Mouse (Mus musculus) cerebellum, adult 11-12 months (tissue): ENCODE results near the gene Cxcl2.

Experiments used
- DNase-seq: peaks from one replicate; pipeline ENCODE4 v3.0.0; 2022

Gene Cxcl2

DNA sequence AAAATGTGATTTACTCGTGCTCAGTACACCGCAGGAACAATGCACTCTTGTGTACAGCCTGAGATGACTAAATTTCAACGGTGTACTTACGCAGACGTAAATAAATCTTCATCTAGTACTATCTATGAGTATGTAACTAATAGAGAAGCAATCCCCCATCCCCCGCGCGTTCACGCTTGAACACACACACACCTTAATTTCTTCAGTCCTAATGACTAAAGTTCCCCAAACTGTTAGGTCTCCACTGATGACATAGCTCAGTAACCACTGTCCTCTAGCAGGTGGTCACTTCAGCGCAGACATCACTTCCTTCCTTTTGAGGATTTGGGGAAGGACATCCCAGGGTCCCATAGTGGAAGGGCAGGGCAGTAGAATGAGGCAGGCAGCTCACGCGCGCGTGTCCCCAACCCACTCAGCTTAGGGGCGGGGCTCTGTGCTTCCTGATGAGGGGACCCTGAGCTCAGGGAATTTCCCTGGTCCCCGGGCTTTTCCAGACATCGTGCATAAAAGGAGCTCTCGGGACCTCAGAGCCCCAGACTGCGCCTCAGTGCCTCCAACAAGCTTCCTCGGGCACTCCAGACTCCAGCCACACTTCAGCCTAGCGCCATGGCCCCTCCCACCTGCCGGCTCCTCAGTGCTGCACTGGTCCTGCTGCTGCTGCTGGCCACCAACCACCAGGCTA, at the start of gene Cxcl2:
Cxcl2 (plus strand) TSS at position 533 of the 682 bp plus-strand sequence.
- DNase-seq = no peak

DNA sequence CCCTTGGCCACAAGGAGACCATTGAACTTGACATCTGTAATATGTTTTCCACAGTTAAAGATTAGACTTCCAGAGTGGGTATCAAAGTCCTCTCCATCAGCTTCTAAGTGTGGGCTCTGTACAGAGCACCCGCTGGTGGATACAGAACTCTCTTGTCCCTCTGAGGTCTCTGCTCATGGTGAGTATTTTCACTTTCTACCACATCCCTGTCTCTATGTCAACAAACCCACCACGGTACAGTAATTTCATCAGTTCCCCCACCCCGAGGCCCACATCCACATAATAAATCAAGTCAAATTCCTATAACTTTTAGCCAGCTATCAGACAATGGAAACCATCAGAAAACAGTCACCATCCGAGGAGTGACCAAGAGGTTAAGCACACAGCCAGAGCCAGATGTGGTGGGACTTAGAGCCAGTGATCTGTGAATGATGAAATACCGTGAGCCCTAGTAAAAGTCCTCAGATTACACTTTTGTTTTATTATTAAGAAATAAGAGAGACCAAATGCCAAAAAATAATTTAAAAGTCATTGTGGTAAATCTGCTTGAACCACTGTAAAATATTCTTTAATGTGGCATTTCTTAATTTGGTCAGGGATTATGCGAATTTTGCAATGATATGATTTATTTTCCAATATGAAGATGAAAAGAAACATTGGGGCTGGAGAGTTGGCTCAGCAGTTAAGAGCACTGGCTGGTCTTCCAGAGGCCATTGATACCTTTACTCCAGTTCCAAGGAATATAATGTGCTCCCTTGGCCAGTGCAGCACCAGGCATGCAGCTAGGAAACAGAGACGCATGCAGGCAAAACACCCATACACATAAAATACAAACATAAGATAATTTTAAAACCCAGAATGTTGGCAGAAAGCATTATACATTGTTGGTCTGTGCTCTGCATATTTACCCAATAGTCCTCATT, 48.1 kb upstream of the Cxcl2 start:
- DNase-seq = no peak

DNA sequence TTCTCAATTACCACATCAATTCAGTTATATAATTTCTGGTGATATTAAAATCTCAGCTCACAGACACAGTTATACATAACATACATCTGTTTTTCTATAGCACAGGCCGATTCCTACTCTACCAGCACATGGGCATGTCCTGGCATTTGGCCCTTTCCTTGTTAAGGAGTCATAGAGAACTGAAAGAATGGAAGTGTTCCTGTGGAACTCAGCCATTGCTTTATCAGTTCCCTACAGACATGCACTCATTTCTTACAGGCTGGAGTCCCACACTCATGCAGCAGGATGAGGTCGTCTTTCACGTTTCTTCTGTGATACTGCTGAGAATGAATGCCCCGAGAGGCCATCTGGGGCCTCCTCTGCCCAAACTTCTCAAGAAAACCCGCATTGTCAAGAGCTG, 46.2 kb upstream of the Cxcl2 start:
- DNase-seq = no peak

DNA sequence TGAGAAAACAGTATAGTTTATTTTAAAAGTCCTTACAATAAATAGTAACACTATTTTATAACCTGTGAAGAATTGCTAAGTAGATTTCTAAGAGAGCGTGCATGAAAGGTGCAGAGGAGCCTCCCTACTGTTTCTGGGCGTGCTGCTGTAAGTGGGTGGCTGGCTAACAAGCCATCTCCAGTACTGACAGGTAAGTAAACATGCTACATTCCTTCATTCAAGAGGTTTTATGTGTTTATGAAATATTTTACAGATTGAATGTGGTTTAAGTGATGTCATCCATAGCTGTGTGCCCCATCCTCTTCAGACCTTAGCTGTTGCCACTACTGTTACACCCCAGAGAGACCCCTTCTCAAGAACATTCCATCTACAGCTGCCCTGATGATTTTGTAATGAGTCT, 45.2 kb upstream of the Cxcl2 start:
- DNase-seq = no peak

DNA sequence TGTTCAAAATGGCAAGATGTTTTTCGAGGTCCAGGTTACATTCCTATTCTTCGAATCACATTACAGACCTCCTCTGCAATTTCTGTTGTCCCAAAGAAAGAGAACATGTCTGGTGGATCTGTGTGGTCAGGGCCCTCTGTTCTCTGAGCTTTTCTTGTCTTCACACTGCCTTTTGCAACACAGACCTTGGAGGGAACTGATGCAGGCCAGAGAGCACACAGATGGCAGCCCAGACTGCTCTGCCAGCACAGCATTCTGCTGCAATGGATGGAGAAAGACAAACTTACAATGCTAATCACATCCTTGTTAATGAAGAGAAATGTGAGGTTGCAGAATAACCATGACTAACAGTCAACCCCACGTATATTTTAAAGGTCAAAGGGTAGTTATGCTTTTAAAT, 44.6 kb upstream of the Cxcl2 start:
- DNase-seq = no peak

DNA sequence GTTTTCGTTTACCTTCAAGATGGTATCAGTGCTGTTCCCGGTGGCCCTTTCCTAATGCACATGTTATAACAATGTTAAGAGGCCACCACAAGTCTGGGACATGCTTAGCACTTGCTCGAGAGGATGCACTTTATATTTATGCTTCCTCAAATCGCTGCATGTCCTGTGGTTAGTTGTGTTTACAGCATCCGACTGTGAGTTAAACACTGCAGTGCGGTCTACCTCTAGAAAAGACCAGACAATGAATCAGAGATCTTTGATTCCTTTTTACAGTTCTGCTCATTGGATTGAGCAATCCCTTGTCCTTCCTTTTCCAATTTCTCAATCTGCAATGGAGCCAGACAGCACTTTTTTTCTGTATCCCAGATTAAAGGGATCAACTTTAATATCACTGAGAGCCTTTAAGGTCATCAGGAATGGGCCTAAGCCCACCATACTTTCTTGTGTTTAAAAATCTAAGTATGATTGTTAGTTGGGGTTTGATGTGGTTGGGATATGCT, 41.7 kb upstream of the Cxcl2 start:
- no peak for DNase-seq

DNA sequence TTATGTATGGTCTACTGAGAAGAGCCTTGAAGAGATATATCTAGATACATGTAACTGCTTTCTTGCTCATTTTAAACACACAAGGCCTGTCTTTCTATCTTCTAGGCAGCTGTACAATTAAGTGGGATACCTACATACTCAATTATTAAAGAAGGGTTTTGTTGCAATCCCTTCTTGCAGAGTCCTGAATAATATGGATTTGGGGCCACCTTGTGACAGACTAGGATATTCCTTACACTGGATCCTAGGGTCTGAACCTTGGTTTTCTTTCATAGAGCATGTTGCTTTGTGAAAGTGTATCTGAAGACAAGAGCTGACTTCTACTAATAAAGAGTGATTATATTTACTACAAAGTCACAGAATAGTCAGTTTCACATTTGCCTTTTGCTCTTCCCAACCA, 36.9 kb upstream of the Cxcl2 start:
- DNase-seq = no peak

DNA sequence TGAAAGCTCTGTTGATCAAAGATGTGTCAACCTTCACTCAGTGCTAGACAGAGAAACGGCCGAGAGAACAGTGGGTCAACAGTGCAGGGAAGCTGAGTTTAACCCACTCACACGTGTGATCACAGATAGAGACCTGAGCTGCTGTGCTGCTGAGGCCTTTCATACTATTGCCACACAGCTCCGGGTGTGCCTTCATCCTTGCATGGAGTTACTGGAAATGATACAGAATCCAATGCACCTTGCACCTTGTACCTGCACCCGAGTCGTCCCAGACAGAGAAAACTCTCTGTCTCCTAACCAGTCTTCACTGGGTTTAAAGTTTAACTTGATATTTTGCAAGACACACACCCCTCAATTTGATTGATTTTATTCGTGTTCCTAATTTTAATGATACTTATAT, 31.3 kb upstream of the Cxcl2 start:
- no peak for DNase-seq

DNA sequence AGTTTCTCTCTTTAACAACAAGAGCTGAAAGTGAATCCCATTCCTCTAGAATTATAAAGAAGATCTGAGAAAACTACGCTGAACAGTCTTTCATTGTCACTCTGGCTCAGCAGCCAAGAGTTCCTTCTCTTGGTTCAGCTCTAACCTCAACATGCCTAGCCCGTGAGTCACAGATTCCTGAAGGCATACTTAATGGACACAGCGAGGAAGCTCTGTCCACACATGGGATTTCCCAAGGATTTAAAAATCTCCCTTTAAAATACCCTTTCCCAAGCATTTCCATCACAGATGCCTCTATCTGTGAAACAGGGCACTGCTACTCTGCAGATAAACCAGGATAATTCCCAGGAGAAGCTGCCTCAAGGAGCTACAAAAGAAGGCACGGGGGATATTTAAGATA, 27.6 kb upstream of the Cxcl2 start:
- DNase-seq = no peak

DNA sequence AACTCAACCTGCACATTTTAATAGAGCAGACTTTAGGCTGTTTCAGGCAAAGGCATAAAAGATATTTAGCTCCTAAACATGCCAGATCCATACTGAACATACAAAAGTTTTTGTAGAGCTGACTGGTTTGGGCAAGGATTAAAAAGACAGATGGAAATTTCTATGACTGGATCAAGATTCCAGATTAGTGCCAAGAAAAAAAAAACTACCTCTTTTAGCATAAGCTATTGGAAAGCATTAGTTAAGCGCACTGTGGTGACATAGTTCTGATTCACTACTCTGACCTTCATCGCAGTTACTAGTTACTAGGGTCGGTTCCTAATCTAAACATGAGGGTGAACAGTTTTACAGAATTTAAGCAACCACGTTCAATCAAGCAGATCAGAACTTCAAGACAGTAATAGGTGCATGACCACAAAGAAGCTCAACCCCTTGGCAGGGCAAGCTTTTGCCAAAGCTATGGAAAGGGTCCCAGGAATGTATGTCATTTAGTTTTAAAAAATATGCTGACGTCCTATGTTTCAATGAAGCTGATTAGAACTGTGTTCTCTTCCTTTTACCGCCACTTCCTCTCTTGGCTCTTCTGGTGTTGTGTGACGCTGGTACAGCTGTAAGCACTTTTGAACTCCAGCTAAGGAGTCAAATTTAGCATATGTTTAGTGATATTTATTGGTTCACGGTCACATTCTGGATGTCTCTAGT, 27.0 kb upstream of the Cxcl2 start:
- DNase-seq = no peak

DNA sequence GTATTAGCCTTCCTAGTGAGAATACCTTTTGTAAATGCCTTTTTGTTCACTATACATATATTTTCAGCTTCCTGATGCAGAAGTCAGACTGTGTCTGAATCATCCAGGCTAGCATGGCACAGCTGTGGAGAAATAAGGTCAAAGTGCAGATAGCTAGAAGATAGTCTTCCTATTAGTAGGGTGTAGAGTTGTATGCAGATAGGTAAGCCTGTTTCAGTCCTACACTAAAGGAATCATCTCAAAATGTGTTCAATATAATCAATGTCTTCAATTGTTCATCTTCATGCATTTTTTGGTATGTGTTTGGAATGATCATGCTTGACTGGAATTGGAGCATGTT, 26.5 kb upstream of the Cxcl2 start:
- DNase-seq = no peak

DNA sequence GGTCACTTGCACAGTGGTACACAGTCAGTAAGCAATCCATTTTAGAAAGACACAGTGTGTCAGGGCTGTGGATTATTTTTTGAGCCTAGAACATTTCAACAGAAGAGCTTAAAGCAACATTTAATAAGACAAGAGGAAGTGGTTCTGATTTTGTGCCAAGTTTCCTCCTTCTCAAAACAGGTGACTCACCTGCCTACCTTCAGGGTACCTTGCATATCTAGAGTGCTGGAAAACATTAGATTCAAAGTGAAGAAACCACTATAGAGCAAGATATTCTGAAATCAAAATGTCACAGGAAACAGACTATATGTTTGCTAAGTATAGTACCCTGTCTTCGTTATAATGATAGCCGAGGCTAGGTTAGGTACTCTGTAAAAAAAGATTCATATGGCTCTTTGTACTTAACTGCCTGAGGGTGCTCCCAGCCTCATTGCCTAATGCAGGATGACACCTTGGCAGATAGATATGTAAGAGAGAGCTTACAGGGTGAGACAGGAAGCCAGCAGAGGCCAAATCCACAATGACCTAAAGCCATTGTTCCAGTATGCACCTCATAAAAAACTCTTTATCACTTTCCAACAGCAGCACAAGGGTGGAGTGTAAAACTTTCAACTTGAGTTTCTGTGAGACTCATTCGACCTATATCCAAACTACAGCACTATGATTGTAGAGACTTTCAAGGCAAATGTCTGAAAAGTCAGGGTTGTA, 24.2 kb upstream of the Cxcl2 start:
- no peak for DNase-seq

DNA sequence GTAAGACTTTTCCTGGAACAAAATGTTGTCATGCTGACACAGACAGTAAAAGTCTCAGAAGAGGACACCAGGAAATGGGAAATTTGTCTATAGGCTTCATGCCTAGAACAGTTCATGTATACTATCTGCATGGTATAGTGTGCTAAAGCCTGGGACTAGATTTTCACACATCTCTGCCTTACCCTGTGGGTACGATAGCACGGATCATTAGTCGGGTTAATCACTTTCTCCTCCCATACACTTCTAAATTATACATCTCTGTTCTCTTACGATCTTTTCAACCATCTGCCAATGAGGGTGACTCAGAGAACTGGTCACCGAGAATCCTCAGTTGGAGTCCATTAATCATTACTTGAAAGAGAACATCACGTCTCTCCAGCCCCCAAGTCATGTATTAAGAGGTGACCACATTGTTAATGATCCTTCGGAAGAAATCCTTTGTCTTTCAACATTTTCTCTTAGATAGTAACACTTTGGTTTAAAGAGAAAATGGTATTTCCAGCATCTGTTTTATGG, 23.3 kb upstream of the Cxcl2 start:
- DNase-seq = no peak

DNA sequence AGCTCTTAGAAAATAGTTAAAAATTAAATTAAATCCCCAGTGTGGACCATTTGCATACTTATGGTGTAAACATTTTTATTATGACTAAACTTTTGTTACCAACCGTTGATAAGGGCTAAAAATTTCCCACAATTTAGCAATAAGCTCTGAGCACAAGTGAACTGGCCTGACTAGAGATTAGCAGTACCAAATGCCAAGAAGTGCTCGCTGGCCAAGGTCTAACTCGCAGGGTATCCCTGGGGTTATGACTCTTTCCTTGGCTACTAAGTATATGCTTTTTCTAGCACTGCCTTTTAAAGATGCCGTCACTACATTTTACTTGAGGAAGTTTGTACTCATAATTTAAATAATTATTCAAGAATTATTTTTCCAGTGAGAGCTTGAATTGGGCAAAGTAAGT, 22.6 kb upstream of the Cxcl2 start:
- no peak for DNase-seq

DNA sequence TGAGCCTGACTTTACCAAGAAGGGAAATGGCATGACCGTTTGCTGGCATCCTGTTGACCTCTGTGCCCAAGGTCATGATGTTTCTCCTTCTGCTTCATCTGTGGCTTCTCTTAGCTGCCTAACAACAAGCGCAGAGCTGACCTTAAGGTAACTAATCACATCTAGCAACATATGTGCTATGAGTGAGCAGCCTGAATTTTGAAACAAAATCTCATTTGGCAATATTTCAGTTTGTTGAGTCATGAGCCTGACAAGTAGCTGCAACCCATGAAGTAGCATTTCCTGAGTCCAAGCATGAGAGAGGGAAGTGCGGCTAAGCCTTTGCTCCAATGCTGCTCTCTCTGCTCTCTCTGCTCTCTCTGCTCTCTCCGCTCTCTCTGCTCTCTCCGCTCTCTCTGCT, 22.0 kb upstream of the Cxcl2 start:
- no peak for DNase-seq

DNA sequence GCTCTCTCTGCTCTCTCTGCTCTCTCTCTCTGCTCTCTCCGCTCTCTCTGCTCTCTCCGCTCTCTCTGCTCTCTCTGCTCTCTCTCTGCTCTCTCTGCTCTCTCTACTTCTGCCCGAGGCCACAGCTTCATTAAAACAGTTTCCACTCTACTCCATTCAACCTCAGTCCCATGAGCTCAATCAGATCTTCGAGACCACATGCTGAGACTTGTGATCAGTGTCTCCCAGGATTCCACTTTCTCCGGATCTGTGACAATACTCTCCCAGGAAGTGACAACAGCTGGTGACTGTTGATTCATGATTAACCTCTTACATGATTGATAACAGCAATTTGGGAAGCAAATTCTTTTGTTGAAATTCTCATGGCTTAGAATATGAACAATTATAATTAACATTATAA, 21.5 kb upstream of the Cxcl2 start:
- no peak for DNase-seq

DNA sequence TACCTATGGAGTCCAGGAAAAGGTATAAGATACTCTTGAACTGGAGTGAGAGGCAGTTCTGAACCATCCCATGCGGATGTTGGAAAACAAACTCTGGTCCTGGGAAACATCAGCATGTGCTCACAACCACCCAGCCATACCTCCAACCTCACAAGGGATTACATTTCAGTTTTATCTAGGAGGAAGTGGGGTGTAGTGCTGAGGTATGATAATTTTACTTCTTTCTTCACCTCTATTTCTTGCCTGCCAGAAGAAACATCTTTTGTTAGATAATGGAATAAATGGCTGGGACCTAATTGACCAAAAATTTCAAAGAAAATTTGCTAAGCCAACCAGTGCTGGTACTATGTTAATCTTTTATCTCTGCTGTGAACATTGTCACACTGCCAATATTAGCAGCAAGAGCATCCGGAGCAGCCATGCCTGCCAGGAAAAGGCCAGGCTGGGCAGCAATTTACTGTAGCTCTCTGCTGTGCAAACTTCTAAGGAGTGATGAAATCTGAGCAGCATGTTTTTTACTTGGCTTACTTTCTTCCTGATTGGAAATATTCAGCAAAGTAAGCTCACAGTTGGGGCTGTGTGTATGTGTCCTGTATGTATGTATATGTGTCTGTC, 18.9 kb upstream of the Cxcl2 start:
- DNase-seq = no peak

DNA sequence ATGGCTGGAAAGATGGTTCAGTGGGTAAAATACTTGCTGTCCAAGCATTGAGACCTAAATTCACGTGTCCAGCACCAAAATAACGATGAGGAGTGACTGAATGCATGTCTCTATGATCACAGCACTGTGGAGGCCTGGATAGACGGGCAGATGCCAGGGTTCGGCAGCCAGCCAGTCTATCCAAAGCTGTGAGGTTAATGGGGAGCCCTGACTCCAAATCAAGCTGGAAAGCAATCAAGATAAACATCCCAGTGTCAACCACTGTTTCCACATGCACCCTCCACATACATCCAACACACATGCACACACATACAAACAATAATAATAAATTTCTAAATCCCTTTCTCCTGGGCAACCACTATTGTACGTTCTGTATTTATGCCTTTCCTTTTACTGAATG, 15.0 kb upstream of the Cxcl2 start:
- no peak for DNase-seq

DNA sequence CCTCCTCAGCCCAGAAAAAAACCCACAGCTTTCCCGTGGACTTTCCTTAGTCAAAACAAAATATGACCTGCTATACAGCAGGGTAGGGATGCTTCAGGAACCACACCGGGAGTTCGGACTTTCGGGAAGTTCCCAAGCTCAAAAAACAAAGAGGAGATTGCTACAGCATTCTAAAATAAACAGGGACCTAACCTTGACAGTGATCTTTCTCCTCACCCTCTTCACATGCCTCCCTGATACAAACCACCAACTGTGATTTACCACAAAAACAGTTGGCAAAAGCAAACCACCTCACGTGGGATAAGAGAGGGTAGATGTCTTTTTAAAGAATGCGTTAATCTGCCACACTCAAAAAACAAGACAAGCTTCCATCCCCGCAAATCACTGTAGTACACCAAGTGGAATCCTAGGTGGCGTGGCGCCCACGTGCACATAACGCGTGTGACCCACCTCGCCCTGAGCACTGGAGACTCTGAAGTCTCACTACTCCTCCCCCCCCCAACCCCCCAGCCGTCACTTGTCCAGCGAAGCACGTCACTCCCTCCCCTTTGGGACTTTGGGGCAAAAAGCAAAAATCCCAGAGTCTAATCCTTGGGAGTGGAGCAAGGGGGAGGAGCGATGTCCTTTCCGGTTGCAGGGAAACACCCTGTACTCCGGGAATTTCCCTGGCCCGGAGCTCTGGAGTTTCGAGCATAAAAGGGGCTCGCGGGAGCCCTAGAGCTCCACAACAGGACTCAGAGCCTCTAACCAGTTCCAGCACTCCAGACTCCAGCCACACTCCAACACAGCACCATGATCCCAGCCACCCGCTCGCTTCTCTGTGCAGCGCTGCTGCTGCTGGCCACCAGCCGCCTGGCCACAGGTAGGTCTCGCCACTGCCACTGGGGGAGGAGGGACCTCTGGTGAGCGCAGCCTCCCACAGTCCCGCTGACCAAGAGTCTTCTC, 12.9 kb upstream of the Cxcl2 start, which contains the start of gene Cxcl1:
Cxcl1 (plus strand) TSS at position 723 of the 945 bp plus-strand sequence.
- DNase-seq = no peak

DNA sequence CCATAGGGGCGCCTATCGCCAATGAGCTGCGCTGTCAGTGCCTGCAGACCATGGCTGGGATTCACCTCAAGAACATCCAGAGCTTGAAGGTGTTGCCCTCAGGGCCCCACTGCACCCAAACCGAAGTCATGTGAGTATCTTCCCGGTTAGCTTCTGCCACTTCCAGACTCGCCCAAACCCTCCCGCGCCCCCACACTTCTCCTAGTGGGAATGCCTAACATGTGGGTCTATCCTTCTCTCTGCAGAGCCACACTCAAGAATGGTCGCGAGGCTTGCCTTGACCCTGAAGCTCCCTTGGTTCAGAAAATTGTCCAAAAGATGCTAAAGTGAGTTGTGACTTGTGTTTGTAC, 12.2 kb upstream of the Cxcl2 start:
- DNase-seq = no peak

DNA sequence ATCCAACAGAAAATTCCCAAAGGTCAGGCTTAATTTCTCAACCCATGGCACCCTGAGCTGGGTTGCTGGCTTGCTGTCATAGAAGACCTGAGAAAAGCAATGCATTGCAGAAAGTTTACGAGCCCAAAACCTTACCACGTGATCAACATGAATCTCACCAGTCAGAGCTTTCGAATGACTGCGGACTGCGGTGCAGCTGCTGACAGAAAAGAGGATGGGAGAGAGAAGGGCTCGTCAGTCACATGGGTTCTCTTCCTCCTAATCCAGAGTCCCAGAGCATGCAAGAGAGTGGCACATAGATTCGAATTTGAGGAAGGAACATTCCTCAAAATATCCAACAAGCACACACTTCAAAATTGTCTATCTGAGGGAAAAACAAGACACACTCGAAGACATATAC, 9.4 kb upstream of the Cxcl2 start:
- DNase-seq = no peak
